Mouse (Mus musculus): Measurements from ENCODE around the gene Vcl. TPM values are rescaled to one million over a fixed set of nuclear protein-coding genes. Genes with fewer than 3 reads are reported as not detected.

The Vcl gene
- polyA plus RNA-seq (2014; fragmentation: Nextera tagmentation; extraction: Ambion mirVana) = 34.6 and 36.2 TPM in 2 replicates

DNA sequence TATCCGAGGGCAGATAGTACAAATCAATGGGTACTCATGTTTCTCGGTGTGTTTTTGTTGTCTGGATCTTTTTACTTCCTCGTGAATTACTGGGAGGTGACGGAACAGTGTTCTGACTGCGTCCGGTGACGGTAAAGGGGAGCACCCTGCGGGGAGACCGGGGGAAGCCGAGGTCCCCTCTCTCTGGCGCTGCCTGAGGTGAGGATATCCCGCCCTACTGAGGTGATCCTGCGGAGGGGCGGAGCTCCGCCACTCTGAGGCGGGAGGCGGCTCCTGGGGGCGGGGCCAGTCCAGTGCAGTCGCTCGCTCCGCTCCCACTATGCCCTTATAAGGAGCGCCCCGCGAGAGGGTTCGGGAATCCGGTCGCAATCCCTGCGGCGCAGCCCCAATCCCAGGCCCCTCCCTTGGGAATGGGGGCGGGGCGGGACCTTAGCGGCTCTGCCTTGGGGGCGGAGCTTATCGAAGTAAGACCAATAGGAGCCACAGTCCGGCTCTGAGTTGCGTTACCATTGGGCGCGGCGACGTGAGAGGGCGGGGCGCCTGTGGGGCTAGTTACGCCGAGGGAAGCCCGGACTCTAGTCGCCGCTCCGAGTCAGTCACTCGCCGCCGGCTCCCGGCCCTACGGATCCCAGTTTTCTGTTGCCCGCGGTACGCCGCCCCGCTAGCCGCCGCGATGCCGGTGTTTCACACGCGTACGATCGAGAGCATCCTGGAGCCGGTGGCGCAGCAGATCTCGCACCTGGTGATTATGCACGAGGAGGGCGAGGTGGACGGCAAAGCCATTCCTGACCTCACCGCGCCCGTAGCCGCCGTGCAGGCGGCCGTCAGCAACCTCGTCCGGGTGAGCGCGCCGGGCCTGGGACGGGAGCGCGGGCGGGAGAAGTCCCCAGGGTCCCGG is at the start of gene Vcl:
TSS of gene Vcl (plus strand) at position 551 of the 898 bp plus-strand sequence.
- H3K36me3 ChIP-seq (ENCODE audit: control insufficient read depth, insufficient read depth, low read length) = no peaks in the 10 kb centered on the region
- H3K4me3 ChIP-seq (ENCODE audit: low read depth, low read length) = peak within 1 kb of the TSS; percentile 82
- H3K4me1 ChIP-seq (replicated peaks; ENCODE audit: control insufficient read depth, insufficient read depth, low read length) = no peaks in the 10 kb centered on the region; the same call in 1 of the 2 replicates
- H3K9me3 ChIP-seq (ENCODE audit: control insufficient read depth, low read length) = no peaks in the 10 kb centered on the region
- ATAC-seq (ENCODE audit: low FRiP score) (peak; percentile 99), DNase-seq (ENCODE audit: low spot score) (peak; percentile 100)
- peak within 1 kb of the TSS; percentile 60 for H3K4me2 ChIP-seq (replicated peaks; ENCODE audit: low read depth, low read length)
- peak within 1 kb of the TSS; percentile 64 for H3K27ac ChIP-seq (ENCODE audit: low read depth, low read length)
- WGBS = under 1% methylated on average over 88 of the region's 89 CpGs
- no peaks in the 10 kb centered on the region; the same call in 1 of the 2 replicates for H3K27me3 ChIP-seq (ENCODE audit: control insufficient read depth, insufficient read depth, low read length)
- peak within 1 kb of the TSS; percentile 65 for H3K9ac ChIP-seq (ENCODE audit: low read depth, low read length)

DNA sequence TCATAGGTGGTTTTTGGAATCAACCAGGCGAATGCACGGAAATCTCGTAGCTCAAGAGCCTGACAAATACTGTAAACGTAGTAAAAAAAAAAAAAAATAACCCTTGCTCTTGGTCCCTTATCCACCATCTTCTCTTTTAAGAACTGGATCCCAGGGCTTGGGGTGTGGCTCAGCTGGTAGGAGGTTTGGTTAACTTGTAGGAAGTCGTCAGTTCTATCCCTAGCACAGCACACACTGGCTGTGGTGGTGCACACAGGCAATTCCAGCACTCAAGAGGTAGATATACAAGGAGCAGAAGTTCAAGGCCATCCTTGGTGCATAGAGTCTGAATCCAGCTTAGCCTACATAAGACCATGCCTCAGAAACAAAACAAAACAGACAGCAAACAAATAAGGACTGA is 44.5 kb upstream of the Vcl start:
- Histone ChIP-seq H3K9me3 (ENCODE audit: control insufficient read depth, low read length) (no peaks in the 10 kb centered on the region), H3K36me3 (ENCODE audit: control insufficient read depth, insufficient read depth, low read length) (no peaks in the 10 kb centered on the region)
- 81% methylated on average over 5 of the region's 5 CpGs for WGBS

DNA sequence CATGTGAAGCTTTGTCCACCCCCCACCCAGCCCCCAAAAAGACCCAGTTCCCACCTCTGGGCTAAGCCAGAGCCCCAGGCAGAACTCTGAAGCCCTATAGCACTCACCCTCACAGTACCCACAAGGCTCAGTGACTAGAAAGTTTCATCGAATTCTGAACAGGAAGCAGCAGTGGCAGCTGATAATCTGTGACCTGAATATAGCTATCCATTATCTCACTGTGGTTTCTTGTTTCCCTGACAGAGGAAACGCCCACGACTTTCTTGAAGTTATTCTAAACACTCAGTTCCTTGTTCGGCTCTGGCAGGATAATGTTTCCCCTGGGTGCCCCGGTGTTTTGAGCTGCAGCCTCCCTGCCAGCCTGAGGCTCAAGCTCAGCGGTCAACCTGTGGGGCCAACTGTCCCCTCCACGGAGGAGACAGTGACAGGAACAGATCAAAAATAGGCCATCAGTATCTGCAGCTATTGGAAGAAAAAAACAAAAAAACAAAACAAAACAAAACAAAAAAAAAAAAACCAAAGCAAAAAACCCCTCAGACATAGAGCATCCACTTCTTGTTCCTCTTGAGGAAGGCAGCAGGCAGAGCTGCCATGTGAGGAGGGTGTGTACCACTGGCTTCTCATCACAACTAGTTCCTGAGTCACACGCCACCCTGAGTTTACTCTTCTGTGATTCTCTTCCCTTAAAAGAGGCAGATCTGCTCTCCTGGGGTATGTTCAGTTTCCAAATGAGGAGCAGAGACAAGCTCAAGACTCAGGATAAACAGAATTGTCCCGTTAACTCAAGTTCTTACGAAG is 43.9 kb upstream of the Vcl start:
- DNase-seq (ENCODE audit: low spot score) = no peak
- Histone ChIP-seq H3K27me3 (ENCODE audit: control insufficient read depth, insufficient read depth, low read length) (no peaks in the 10 kb centered on the region), H3K4me1 (replicated peaks; ENCODE audit: control insufficient read depth, insufficient read depth, low read length) (no peaks in the 10 kb centered on the region), H3K4me3 (ENCODE audit: low read depth, low read length) (no peak overlapping the region), H3K4me2 (replicated peaks; ENCODE audit: low read depth, low read length) (no peak overlapping the region), H3K9ac (ENCODE audit: low read depth, low read length) (no peak overlapping the region), H3K36me3 (ENCODE audit: control insufficient read depth, insufficient read depth, low read length) (no peaks in the 10 kb centered on the region), H3K27ac (ENCODE audit: low read depth, low read length) (no peak overlapping the region), H3K9me3 (ENCODE audit: control insufficient read depth, low read length) (no peaks in the 10 kb centered on the region)
- no peak for ATAC-seq (ENCODE audit: low FRiP score)
- WGBS = 46% methylated on average over 10 of the region's 10 CpGs

More for the DNA sequence above, 44.5 kb upstream of the Vcl start:
- H3K27me3 ChIP-seq (ENCODE audit: control insufficient read depth, insufficient read depth, low read length) = no peaks in the 10 kb centered on the region
- no peaks in the 10 kb centered on the region for H3K4me1 ChIP-seq (replicated peaks; ENCODE audit: control insufficient read depth, insufficient read depth, low read length)
- ATAC-seq (ENCODE audit: low FRiP score) = no peak
- H3K27ac ChIP-seq (ENCODE audit: low read depth, low read length) = no peak overlapping the region
- H3K4me3 ChIP-seq (ENCODE audit: low read depth, low read length) = no peak overlapping the region
- H3K9ac ChIP-seq (ENCODE audit: low read depth, low read length) = no peak overlapping the region
- H3K4me2 ChIP-seq (replicated peaks; ENCODE audit: low read depth, low read length) = no peak overlapping the region
- DNase-seq (ENCODE audit: low spot score) = no peak

DNA sequence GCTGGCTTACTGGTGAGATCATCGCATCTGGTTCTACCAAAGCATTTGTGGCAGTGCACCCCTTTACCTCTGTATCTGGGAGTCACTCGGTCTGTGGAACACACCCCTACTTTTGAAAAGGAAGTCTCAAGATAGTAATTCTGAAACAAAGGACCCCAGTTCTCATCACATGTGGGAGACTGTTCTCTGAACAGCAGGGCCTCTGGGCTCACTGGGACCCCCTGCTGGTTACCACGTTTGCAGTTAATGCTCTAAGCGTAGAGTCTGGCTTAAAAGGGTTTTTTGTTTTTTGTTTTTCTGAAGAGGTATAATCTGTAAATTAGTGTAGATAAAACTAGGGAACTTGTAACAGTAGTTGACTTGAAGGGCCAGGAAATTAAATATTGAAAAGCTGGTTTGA is 42.9 kb upstream of the Vcl start:
- no peaks in the 10 kb centered on the region for H3K36me3 ChIP-seq (ENCODE audit: control insufficient read depth, insufficient read depth, low read length)
- H3K27me3 ChIP-seq (ENCODE audit: control insufficient read depth, insufficient read depth, low read length) = no peaks in the 10 kb centered on the region
- H3K9me3 ChIP-seq (ENCODE audit: control insufficient read depth, low read length) = no peaks in the 10 kb centered on the region
- no peak overlapping the region for H3K9ac ChIP-seq (ENCODE audit: low read depth, low read length)
- no peak overlapping the region for H3K4me2 ChIP-seq (replicated peaks; ENCODE audit: low read depth, low read length)
- ATAC-seq (ENCODE audit: low FRiP score) = no peak
- H3K27ac ChIP-seq (ENCODE audit: low read depth, low read length) = no peak overlapping the region
- 29% methylated on average over 4 of the region's 4 CpGs for WGBS
- H3K4me1 ChIP-seq (replicated peaks; ENCODE audit: control insufficient read depth, insufficient read depth, low read length) = no peaks in the 10 kb centered on the region
- DNase-seq (ENCODE audit: low spot score) = peak; percentile 44
- H3K4me3 ChIP-seq (ENCODE audit: low read depth, low read length) = no peak overlapping the region

DNA sequence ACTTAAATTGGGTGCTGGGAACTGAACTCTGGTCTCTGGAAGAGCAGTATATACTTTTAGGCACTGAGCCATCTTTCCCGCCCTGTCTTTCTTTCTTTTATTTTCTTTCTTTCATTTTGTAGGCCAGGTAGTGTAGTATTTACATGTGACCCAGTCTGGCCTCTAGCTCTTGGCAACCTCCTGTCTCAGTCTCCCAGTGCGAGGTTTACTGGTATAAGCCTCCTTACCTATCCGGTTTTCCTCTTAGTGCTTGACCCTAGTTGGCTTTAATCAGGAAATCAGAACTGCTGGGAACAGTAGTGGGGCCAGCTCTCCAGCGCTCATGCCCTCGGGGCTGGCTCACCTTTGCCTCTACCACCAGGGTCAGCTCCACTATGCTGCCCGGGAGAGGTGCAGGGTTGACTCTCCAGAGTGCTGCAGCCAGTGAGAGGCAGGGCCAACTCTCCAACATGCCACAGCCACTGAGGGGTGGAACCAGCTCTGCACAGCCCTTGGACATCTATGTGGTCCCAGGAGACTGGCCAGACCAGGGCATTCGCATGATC is 41.6 kb upstream of the Vcl start:
- H3K4me1 ChIP-seq (replicated peaks; ENCODE audit: control insufficient read depth, insufficient read depth, low read length) = no peaks in the 10 kb centered on the region
- ATAC-seq (ENCODE audit: low FRiP score) (no peak), DNase-seq (ENCODE audit: low spot score) (no peak)
- no peaks in the 10 kb centered on the region for H3K9me3 ChIP-seq (ENCODE audit: control insufficient read depth, low read length)
- no peaks in the 10 kb centered on the region for H3K36me3 ChIP-seq (ENCODE audit: control insufficient read depth, insufficient read depth, low read length)
- H3K27me3 ChIP-seq (ENCODE audit: control insufficient read depth, insufficient read depth, low read length) = no peaks in the 10 kb centered on the region
- WGBS = 84% methylated on average over 7 of the region's 7 CpGs
- H3K9ac ChIP-seq (ENCODE audit: low read depth, low read length) = no peak overlapping the region
- H3K27ac ChIP-seq (ENCODE audit: low read depth, low read length) = no peak overlapping the region
- no peak overlapping the region for H3K4me2 ChIP-seq (replicated peaks; ENCODE audit: low read depth, low read length)
- H3K4me3 ChIP-seq (ENCODE audit: low read depth, low read length) = no peak overlapping the region

DNA sequence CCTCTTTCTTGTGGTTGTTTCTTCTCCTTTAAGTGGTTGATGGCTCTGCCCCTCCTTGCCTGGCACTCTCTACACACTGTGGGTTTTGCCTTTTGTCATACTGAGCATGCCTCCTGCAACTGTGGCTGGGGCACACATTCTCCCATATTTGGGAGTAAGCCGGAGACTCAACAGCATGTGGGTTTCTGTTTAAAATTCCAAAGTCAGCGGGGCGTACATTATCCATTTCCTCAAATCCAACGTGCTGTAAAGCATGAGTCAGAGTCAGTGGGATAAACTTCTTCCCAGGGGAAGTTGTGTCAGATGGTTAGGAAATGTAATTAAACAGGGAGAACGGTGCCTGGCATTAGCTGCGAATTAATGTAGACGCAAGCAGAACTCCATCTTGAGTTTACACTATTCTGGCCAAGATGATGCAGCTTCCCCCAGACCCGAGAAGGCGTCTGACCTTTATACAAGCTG is 37.2 kb upstream of the Vcl start:
- Histone ChIP-seq H3K4me3 (ENCODE audit: low read depth, low read length) (no peak overlapping the region), H3K36me3 (ENCODE audit: control insufficient read depth, insufficient read depth, low read length) (no peaks in the 10 kb centered on the region), H3K27me3 (ENCODE audit: control insufficient read depth, insufficient read depth, low read length) (no peaks in the 10 kb centered on the region), H3K27ac (ENCODE audit: low read depth, low read length) (no peak overlapping the region), H3K9me3 (ENCODE audit: control insufficient read depth, low read length) (no peaks in the 10 kb centered on the region), H3K4me2 (replicated peaks; ENCODE audit: low read depth, low read length) (no peak overlapping the region), H3K4me1 (replicated peaks; ENCODE audit: control insufficient read depth, insufficient read depth, low read length) (no peaks in the 10 kb centered on the region), H3K9ac (ENCODE audit: low read depth, low read length) (no peak overlapping the region)
- DNase-seq (ENCODE audit: low spot score) (peak; percentile 36), ATAC-seq (ENCODE audit: low FRiP score) (no peak)
- WGBS = 48% methylated on average over 9 of the region's 9 CpGs

DNA sequence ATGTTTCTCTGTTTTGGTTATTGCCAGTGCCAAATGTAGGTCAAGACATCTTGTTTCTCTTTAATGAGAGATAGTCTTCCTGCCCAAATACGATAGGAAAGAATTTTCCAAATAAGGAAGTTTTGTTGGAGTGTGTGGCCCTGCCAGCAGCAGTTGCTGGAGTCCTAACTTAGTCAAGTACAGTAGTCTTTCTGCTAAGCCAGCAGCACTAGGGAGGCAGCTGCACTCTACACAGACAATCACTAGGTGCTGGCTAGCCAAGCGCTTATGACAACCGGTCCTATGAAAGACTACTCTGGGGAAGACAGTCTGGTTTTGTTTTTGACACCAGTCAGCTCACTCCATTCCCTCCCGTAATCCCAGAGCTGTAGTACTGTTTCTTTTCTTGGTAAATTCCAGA is 35.4 kb upstream of the Vcl start:
- no peaks in the 10 kb centered on the region for H3K36me3 ChIP-seq (ENCODE audit: control insufficient read depth, insufficient read depth, low read length)
- no peaks in the 10 kb centered on the region for H3K4me1 ChIP-seq (replicated peaks; ENCODE audit: control insufficient read depth, insufficient read depth, low read length)
- no peak overlapping the region for H3K4me3 ChIP-seq (ENCODE audit: low read depth, low read length)
- no peaks in the 10 kb centered on the region for H3K27me3 ChIP-seq (ENCODE audit: control insufficient read depth, insufficient read depth, low read length)
- no peak overlapping the region for H3K27ac ChIP-seq (ENCODE audit: low read depth, low read length)
- ATAC-seq (ENCODE audit: low FRiP score) (no peak), DNase-seq (ENCODE audit: low spot score) (no peak)
- no peaks in the 10 kb centered on the region for H3K9me3 ChIP-seq (ENCODE audit: control insufficient read depth, low read length)
- H3K9ac ChIP-seq (ENCODE audit: low read depth, low read length) = no peak overlapping the region
- H3K4me2 ChIP-seq (replicated peaks; ENCODE audit: low read depth, low read length) = no peak overlapping the region
- WGBS = 83% methylated on average over 4 of the region's 4 CpGs

DNA sequence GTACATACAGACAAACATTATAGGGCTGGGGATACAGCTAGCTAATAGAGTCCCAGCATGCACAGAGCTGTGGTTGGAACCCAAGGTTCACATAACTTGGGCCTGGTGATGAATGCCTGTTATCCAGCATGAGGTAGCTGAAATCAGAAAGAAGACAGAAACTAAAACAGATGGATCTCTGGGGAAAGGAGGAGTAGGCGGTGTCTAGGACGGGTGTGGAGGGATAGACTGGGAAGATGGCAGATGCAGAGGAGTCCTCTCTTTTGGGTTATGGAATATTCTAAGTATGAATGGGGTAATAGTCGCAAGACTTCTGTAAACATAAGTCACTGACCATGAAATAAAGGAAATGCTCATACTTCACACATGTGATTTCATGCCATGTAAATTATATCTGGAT is 27.9 kb upstream of the Vcl start:
- H3K27me3 ChIP-seq (ENCODE audit: control insufficient read depth, insufficient read depth, low read length) = no peaks in the 10 kb centered on the region
- H3K9ac ChIP-seq (ENCODE audit: low read depth, low read length) = no peak overlapping the region
- H3K4me3 ChIP-seq (ENCODE audit: low read depth, low read length) = no peak overlapping the region
- no peaks in the 10 kb centered on the region for H3K36me3 ChIP-seq (ENCODE audit: control insufficient read depth, insufficient read depth, low read length)
- DNase-seq (ENCODE audit: low spot score) (no peak), ATAC-seq (ENCODE audit: low FRiP score) (no peak)
- 85% methylated on average over 3 of the region's 3 CpGs for WGBS
- H3K4me2 ChIP-seq (replicated peaks; ENCODE audit: low read depth, low read length) = no peak overlapping the region
- H3K27ac ChIP-seq (ENCODE audit: low read depth, low read length) = no peak overlapping the region
- no peaks in the 10 kb centered on the region for H3K4me1 ChIP-seq (replicated peaks; ENCODE audit: control insufficient read depth, insufficient read depth, low read length)
- no peaks in the 10 kb centered on the region for H3K9me3 ChIP-seq (ENCODE audit: control insufficient read depth, low read length)

Measured in hindbrain, embryonic 11.5 days (tissue).